Mouse (Mus musculus) duodenum, adult 2 months (tissue): ENCODE data around the gene Myl9. TPM values are rescaled to one million over a fixed set of nuclear protein-coding genes. Genes with fewer than 3 reads are reported as not detected.

Experiments used
- polyA plus RNA-seq: library from polyadenylated mRNA; depleted of rRNA; stranded (reverse); fragments of >200 nt; gene quantifications from 2 replicates; pipeline ENCODE4 v1.2.3, GENCODE M21; 2012; ENCODE audit warnings: low replicate concordance; rRNA removed

Gene Myl9
- polyA plus RNA-seq, result 421 and 441 TPM in 2 replicates

GRCm38 (mm10) chr2:156774738-156775454 is at the start of gene Myl9:
TSS of gene Myl9 (plus strand) at chr2:156775420.

Other genes starting within 250 kb of the Myl9 start
- 13.7 and 24.4 TPM in 2 replicates for gene Aar2, start 227.8 kb upstream of the Myl9 start, polyA plus RNA-seq
- 53.5 and 59.4 TPM in 2 replicates for gene Dlgap4, start 161.7 kb upstream of the Myl9 start, polyA plus RNA-seq
- 2.1 and 7.5 TPM in 2 replicates for gene Tgif2, start 64.6 kb downstream of the Myl9 start, polyA plus RNA-seq
- 0.13 and 0.25 TPM in 2 replicates for gene 4930518I15Rik, start 82.5 kb downstream of the Myl9 start, polyA plus RNA-seq
- gene Rab5if, start 87.7 kb downstream of the Myl9 start, polyA plus RNA-seq, result 156 and 235 TPM in 2 replicates
- gene Sla2, start 111.8 kb downstream of the Myl9 start, polyA plus RNA-seq, result 0.67 and 1.8 TPM in 2 replicates
- gene Ndrg3, start 216.6 kb downstream of the Myl9 start, polyA plus RNA-seq, result 38.7 and 40.1 TPM in 2 replicates
- gene Dsn1, start 231.7 kb downstream of the Myl9 start, polyA plus RNA-seq, result 0.89 and 1.1 TPM in 2 replicates